Mouse (Mus musculus) stomach, embryonic 15.5 days (tissue): ENCODE results near the gene Ppm1l. TPM values are rescaled to one million over a fixed set of nuclear protein-coding genes. Genes with fewer than 3 reads are reported as not detected.

ENCODE experiments used
- ATAC-seq: fragments of 200-750 bp; cut with Nextera tagmentation; 2 replicates; pipeline ENCODE4 v1.8.0; 2017; ENCODE audit warnings: low read depth, moderate number of reproducible peaks, moderate TSS enrichment; ENCODE audit not compliant: insufficient read depth, low FRiP score
- H3K27ac ChIP-seq: fragments of 300-500 bp; sonication (generic); 2 replicates; pipeline ENCODE4 v1.5.1; 2015; ENCODE audit warnings: mild to moderate bottlenecking, inconsistent platforms
- H3K27me3 ChIP-seq: fragments of 300-500 bp; sonication (generic); replicated peaks from 2 replicates; pipeline ENCODE4 v1.6.1; 2015; ENCODE audit warnings: inconsistent platforms
- H3K36me3 ChIP-seq: fragments of 300-500 bp; sonication (generic); 2 replicates; pipeline ENCODE4 v1.6.1; 2015; ENCODE audit warnings: inconsistent platforms
- H3K4me1 ChIP-seq: fragments of 300-500 bp; sonication (generic); 2 replicates; pipeline ENCODE4 v1.6.1; 2015; ENCODE audit warnings: inconsistent platforms
- H3K4me2 ChIP-seq: fragments of 300-500 bp; sonication (generic); 2 replicates; pipeline ENCODE4 v1.6.1; 2015; ENCODE audit warnings: mild to moderate bottlenecking, inconsistent platforms
- H3K4me3 ChIP-seq: fragments of 300-500 bp; sonication (generic); replicated peaks from 2 replicates; pipeline ENCODE4 v1.5.1; 2015; ENCODE audit warnings: inconsistent platforms
- H3K9ac ChIP-seq: fragments of 300-500 bp; sonication (generic); 2 replicates; pipeline ENCODE4 v1.6.1; 2015; ENCODE audit warnings: inconsistent platforms
- H3K9me3 ChIP-seq: fragments of 300-500 bp; sonication (generic); 2 replicates; pipeline ENCODE4 v1.6.1; 2016; ENCODE audit warnings: inconsistent platforms
- WGBS: fragments of 180-500 bp; shearing (Covaris S2); methylation state at CpG from one replicate; pipeline ENCODE4 v1.1.7; 2015; 5-methylcytosine and 5-hydroxymethylcytosine counted together
- polyA plus RNA-seq: library from polyadenylated mRNA; unstranded; fragments of >200 nt; fragmentation: Nextera tagmentation; extraction: Ambion mirVana; gene quantifications from 2 replicates; pipeline ENCODE4 v1.2.1, GENCODE M21; 2015

Gene Ppm1l
- polyA plus RNA-seq, 1 experiment from 2014 or later, result 8.5 TPM

DNA sequence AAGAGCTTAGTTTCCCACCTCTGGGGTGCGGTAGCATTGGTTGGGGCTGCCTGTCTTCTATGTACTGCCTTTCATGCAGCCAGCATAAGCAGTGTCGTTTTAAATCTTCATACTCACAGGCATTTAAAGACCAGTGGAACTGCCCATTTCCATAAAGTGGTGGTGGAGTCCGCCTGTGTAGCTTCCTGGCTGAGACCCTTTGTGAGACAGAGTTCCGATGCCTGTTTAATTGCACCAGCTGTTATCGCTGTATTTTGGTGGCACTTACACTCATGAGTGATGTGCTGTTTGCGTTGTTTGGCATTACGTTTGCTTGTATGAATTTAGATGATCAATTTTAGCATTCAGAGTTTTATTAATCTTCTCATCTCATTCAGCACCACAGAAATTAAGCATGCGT, 24.9 kb downstream of the Ppm1l start:
- Histone ChIP-seq H3K4me1 (0 out of 2 replicates have a peak, but pooled peaks cover 3% of the 10 kb centered on the region), H3K9ac (no peak overlapping the region), H3K4me3 (no peak overlapping the region), H3K27ac (no peak overlapping the region), H3K4me2 (no peak overlapping the region), H3K36me3 (0 out of 2 replicates have a peak, but pooled peaks cover 2% of the 10 kb centered on the region), H3K27me3 (no peaks in the 10 kb centered on the region), H3K9me3 (no peaks in the 10 kb centered on the region)
- no peak for ATAC-seq
- WGBS, result 65% methylated on average over 8 of the region's 8 CpGs

DNA sequence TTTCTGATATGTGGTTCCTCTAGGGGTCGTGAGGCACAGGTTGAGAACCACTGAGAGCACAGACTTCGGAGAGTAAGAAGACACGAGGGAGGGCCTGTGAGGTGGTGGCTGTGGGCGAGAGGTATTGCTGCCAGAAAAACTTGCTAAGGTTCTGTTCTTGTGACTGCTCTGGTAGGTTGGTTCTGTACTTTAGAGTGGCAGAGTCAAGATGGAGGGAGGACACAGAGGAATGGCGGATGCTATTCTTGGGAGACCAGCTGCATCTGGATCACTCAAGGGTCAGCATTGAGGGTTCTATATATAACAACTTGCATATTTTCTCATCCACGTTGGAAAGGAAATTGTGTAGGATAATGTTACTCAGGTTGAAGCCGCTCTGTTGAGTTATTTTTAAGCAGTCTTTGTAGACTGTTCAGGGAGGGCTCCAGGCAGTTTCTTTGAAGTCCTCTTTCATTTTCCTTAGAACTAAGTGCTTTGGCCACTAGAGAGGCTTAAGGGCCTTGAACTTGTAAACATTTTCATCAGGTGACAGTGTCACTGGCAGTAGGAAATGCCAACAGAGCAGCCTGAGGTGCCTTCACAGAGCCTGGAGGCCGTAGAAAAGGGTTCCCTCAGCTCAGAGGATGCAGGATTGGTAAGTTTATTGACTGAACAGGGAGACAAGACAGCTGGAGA, 25.7 kb downstream of the Ppm1l start:
- 60% methylated on average over 8 of the region's 8 CpGs for WGBS
- ATAC-seq, result no peak
- Histone ChIP-seq H3K27me3 (no peaks in the 10 kb centered on the region), H3K4me2 (no peak overlapping the region), H3K4me3 (no peak overlapping the region), H3K9ac (no peak overlapping the region), H3K27ac (no peak overlapping the region), H3K36me3 (0 out of 2 replicates have a peak, but pooled peaks cover 2% of the 10 kb centered on the region), H3K9me3 (no peaks in the 10 kb centered on the region), H3K4me1 (0 out of 2 replicates have a peak, but pooled peaks cover 3% of the 10 kb centered on the region)

DNA sequence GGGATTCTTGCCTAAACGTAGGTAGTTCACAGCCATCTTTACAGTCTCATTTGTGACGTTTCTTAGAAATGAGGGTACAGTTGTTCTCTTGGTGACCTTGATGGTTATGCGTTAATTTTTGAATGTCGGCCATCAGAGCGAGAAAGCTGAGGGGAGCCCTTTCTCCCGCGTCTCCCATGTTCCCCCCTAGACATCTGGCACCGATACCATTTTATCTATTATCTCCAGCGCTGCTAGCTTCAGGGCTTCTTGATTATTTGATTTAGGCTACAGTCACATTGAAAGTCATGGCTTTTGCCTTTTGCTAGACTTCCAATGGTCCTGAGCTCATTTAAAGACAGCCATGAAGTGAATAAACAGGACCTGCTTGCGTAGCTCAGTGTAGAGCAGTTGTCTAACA, 26.5 kb downstream of the Ppm1l start:
- Histone ChIP-seq H3K36me3 (0 out of 2 replicates have a peak, but pooled peaks cover 2% of the 10 kb centered on the region), H3K9me3 (no peaks in the 10 kb centered on the region), H3K4me2 (no peak overlapping the region), H3K27ac (no peak overlapping the region), H3K4me3 (no peak overlapping the region), H3K9ac (no peak overlapping the region), H3K27me3 (no peaks in the 10 kb centered on the region), H3K4me1 (0 out of 2 replicates have a peak, but pooled peaks cover 3% of the 10 kb centered on the region)
- ATAC-seq, result no peak
- WGBS, result 85% methylated on average over 10 of the region's 10 CpGs

DNA sequence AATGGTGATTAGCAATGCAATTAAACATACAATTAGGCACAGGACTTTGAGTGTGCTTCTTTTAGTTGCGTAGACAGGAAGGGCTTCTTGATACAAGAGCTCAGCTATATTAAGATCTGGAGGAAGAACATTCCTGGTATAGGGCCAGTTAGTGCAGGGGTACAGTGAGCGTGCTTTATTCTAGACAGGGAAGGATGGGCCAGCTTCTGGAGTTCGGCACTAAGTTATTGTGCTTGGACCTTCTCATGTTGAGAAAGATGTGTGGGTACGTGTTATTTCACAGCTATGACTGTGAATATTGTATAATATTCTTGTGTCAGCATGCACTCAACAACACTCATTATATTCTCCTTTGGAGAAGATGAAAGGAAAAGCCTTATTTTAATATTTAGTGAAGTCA, 29.9 kb downstream of the Ppm1l start:
- ATAC-seq, result no peak
- Histone ChIP-seq H3K9ac (no peak overlapping the region), H3K9me3 (no peaks in the 10 kb centered on the region), H3K36me3 (no peaks in the 10 kb centered on the region), H3K4me2 (no peak overlapping the region), H3K27me3 (no peaks in the 10 kb centered on the region), H3K4me1 (no peaks in the 10 kb centered on the region), H3K4me3 (no peak overlapping the region), H3K27ac (no peak overlapping the region)
- 94% methylated on average over 4 of the region's 4 CpGs for WGBS

DNA sequence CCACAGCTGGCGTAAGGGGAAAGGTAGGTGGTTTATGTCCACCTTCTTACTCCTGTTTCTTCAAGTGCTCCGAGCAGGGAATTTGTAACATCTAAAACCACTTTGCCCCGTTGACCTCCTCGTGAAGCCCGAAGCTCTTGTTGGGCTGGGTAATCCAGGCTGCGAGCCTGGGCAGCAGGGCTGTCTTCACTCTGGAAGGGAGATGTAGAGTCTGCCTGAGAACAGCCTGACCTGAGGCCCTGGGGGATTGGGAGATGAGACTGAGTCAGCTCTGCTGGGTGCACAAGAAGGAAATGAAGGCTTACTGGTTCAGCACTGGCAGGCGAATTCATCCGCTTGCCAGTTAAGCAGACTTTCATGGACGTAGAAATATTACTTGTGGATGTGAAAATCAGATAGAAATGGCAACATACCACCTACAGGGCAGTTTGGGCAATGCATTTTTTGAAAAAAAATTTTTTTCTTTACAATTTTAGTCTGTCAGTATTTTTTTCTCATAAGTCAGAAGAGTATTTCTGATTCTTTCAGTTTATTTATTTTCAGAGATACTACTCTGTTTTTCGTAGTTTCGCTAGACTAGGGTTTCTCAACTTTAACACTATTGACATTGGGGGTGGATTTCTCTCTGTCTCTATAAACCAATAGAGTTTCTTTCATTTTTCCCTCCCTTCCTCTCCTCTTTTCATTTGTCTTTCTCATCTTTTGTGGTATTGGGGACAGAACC, 31.7 kb downstream of the Ppm1l start:
- Histone ChIP-seq H3K9me3 (no peaks in the 10 kb centered on the region), H3K9ac (no peak overlapping the region), H3K27ac (no peak overlapping the region), H3K27me3 (no peaks in the 10 kb centered on the region), H3K4me3 (no peak overlapping the region), H3K4me1 (no peaks in the 10 kb centered on the region), H3K4me2 (no peak overlapping the region), H3K36me3 (no peaks in the 10 kb centered on the region)
- ATAC-seq, result no peak
- 74% methylated on average over 11 of the region's 11 CpGs for WGBS

DNA sequence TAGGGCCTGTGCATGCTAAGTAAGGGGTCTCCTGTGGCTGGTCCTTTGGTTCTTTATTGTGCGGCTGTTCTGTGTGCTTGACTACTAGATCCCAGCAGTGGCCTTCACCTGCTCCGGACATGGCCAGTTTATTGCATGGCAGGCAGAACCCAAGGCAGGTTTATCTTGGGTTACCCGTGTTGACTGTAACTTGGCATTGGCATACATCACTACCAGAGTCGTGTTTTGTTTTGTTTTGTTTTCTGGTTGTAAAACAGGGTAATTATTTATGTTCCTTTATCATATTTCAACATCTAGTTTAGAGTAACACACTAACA, 32.2 kb downstream of the Ppm1l start:
- Histone ChIP-seq H3K4me2 (no peak overlapping the region), H3K4me3 (no peak overlapping the region), H3K27me3 (no peaks in the 10 kb centered on the region), H3K9ac (no peak overlapping the region), H3K36me3 (no peaks in the 10 kb centered on the region), H3K27ac (no peak overlapping the region), H3K4me1 (no peaks in the 10 kb centered on the region), H3K9me3 (no peaks in the 10 kb centered on the region)
- no peak for ATAC-seq
- WGBS, result 60% methylated on average over 4 of the region's 4 CpGs

DNA sequence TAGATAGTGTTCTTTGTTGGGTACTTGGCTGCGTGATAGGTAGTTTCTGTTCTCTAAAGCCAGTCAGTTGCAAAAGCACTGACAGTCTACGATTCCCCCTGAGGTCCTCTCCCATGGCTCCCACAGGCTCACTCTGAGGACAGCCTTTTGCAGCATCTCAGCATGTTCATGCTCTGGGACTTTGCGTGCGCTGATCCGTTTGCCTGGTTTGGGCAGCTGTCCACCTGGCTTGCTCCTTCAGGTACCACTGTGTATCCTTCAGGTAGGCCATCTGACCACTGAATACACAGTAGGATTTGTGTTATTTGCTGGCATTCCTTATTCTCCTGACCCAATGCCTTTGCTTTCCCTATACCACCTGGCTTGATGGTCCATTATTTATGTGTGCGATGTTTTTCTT, 33.3 kb downstream of the Ppm1l start:
- Histone ChIP-seq H3K4me3 (no peak overlapping the region), H3K9ac (no peak overlapping the region), H3K27ac (no peak overlapping the region), H3K36me3 (no peaks in the 10 kb centered on the region), H3K4me1 (no peaks in the 10 kb centered on the region), H3K9me3 (no peaks in the 10 kb centered on the region), H3K4me2 (no peak overlapping the region), H3K27me3 (no peaks in the 10 kb centered on the region)
- no peak for ATAC-seq
- WGBS, result 92% methylated on average over 6 of the region's 6 CpGs

DNA sequence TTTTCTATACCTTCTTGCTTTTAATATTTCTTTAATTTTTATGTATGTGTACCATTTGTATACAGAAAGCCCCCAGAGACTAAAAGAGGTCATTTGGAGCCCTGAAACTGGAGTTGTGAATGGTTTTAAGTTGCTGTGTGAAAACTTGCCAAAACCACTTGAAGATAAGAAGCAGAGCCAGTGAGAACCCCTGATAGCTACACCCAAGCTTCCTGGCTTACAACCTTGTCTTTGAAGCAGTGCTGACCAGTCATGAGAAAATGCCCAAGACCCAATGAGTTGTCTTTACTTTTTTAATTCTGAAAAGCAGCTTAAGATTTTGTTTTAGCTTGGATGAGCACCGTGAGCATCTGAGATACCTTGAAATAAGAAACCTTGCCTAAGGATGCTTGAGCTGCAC, 35.5 kb downstream of the Ppm1l start:
- H3K9me3 ChIP-seq, result no peaks in the 10 kb centered on the region
- 89% methylated on average over 1 of the region's 1 CpGs for WGBS

DNA sequence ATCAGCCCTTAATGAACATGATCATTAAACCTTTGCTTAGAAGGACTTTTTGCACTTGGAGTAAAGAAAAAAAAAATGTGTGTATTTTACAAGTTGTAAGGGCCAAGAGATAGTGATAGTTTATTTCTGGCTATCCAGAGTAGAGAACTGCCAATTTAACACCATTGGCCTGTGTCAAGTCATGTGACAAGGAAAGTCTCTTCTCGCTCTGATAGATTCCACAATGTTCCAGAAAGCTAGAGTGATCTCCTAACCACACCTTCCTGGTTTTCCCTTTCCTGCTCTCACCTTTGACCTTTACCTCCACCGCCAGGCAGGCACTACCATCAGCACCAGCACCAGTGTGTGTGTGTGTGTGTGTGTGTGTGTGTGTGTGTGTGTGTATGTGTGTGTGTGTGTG, 38.0 kb downstream of the Ppm1l start:
- Histone ChIP-seq H3K4me1 (no peaks in the 10 kb centered on the region), H3K9ac (no peak overlapping the region), H3K27me3 (no peaks in the 10 kb centered on the region), H3K36me3 (no peaks in the 10 kb centered on the region), H3K27ac (no peak overlapping the region), H3K4me3 (no peak overlapping the region), H3K4me2 (no peak overlapping the region), H3K9me3 (no peaks in the 10 kb centered on the region)
- 67% methylated on average over 2 of the region's 2 CpGs for WGBS
- no peak for ATAC-seq

More for the DNA sequence above, 35.5 kb downstream of the Ppm1l start:
- H3K4me2 ChIP-seq, result no peak overlapping the region
- no peak overlapping the region for H3K9ac ChIP-seq
- H3K27ac ChIP-seq, result no peak overlapping the region
- no peak overlapping the region for H3K4me3 ChIP-seq
- no peaks in the 10 kb centered on the region for H3K4me1 ChIP-seq
- no peaks in the 10 kb centered on the region for H3K27me3 ChIP-seq
- ATAC-seq, result no peak
- no peaks in the 10 kb centered on the region for H3K36me3 ChIP-seq

DNA sequence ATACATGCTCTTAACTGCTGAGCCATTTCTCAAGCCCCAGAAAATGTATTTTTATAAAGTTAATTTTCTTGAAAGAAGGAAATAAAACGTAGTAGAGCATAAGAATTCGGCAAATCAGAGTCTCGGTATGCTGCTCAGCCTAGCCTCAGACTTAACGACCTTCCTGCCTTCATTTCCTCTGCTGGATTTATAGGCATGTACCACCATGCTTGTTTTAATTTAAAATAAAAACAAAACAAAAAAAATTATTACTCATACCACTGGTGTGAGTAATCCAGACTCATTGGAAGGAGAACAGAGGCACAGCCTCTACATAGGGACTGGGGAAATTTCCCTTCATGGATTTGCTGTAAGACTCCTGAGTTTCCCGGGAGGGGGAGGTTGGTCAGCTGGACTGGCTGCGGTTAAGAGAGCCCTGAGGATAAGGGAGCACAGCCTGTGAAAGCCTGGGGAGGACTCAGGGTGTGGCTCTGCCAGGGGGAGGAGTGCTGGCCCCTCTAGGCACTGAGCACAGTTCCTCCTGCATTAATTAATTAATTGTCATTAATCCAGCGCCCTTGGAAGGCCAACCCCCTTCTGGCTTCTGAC, 39.5 kb downstream of the Ppm1l start:
- no peaks in the 10 kb centered on the region for H3K4me1 ChIP-seq
- no peaks in the 10 kb centered on the region for H3K36me3 ChIP-seq
- WGBS, result 71% methylated on average over 7 of the region's 7 CpGs
- H3K4me2 ChIP-seq, result no peak overlapping the region
- no peaks in the 10 kb centered on the region for H3K9me3 ChIP-seq
- ATAC-seq, result no peak
- no peaks in the 10 kb centered on the region for H3K27me3 ChIP-seq
- no peak overlapping the region for H3K9ac ChIP-seq
- H3K4me3 ChIP-seq, result no peak overlapping the region
- no peak overlapping the region for H3K27ac ChIP-seq

DNA sequence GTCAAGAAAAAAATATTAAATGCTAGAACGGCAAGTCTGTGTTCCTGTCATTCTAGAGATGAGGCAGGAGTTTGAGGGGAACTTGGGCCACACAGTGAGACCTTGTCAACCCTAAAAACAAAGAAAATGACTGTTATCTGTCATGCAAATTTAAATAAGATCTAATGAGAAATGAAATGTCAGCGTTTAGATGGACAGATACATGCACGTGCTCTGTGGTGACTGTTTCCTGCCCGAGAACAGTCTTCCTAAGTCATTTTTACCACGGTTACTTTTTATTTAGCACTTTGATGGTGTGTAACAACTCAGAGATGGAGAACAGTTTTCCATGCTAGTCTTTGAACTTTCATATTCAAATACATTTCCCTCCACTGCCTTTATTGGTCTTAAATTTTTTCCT, 40.1 kb downstream of the Ppm1l start:
- Histone ChIP-seq H3K27me3 (no peaks in the 10 kb centered on the region), H3K4me3 (no peak overlapping the region), H3K9ac (no peak overlapping the region), H3K4me2 (no peak overlapping the region), H3K4me1 (no peaks in the 10 kb centered on the region), H3K9me3 (no peaks in the 10 kb centered on the region), H3K27ac (no peak overlapping the region), H3K36me3 (no peaks in the 10 kb centered on the region)
- ATAC-seq, result no peak
- WGBS, result 76% methylated on average over 5 of the region's 5 CpGs

DNA sequence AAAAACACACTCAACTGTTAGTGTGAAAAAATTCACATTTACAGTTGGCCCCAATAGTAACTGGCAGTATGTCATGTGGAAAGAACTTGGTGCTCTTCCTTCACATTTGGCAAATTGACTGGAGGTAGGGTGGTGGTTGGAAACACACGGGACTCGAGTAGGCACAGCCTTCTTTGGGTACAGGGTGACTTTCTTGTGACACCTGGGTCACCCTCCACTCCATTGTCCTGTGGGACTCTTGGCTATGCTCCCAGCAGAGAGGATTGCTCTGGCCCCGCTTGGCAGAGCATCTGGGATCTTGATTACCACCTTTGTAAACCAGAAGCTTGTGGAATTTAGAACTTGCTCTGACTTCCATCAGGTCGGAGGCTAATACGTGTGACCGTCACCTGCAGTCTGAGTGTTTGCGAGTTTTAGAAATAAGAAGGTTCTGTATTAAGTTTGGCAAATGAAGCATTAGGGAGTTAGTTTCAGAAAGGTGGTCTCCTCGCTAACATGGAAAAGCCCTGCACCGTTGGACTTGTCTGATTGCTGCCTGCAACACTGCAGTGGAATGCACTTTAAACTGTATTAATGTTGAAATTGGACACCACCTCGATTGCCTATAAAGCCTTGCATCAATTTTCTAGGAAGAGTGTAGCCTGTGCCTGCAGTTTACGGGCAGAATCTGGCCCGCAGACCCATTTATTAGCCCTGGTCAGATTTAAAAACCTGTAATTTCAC, 41.4 kb downstream of the Ppm1l start:
- H3K4me1 ChIP-seq, result no peaks in the 10 kb centered on the region
- H3K4me2 ChIP-seq, result no peak overlapping the region
- no peak overlapping the region for H3K9ac ChIP-seq
- no peak overlapping the region for H3K4me3 ChIP-seq
- ATAC-seq, result no peak
- no peaks in the 10 kb centered on the region for H3K36me3 ChIP-seq
- 80% methylated on average over 12 of the region's 12 CpGs for WGBS
- no peaks in the 10 kb centered on the region for H3K27me3 ChIP-seq
- no peaks in the 10 kb centered on the region for H3K9me3 ChIP-seq
- H3K27ac ChIP-seq, result no peak overlapping the region
